Mouse (Mus musculus): Measurements from ENCODE around the gene Casp6. TPM values are rescaled to one million over a fixed set of nuclear protein-coding genes. Genes with fewer than 3 reads are reported as not detected.
A peak's percentile ranks its signal among the peaks of the same experiment; 100 is the strongest.

The Casp6 gene
- polyA plus RNA-seq (2014; fragmentation: Nextera tagmentation; extraction: Ambion mirVana): 20.4 and 24.2 TPM in 2 replicates

DNA sequence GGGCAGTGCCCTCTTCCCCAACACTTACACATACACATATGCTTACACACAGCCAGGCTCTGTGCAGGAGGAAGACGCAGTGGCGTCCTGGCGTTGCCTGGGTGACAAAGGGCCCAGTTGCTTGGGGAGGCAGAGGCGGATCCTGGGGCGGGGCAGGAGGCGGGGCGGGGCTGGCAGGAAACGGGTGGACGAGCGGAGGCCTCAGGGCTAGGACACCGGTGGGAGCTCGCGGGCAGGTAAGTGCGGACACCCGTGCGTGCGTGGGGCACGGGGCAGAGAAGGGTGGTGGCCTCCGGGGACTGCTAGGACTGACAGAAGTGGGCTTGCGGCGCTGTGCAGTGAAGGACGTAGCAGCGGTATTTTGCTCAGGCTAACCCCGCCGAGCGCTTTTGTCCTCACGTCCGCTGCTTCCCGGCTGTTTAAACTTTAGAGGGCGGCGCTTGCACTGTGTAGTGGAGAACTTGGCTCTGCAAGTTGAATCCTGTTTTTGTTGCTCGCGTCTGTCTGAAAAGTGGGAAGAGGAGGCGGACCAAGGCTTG, at the start of gene Casp6:
TSS of gene Casp6 (plus strand) at position 155 of the 539 bp plus-strand sequence.
- Histone ChIP-seq H3K4me3 (ENCODE audit: low read depth, low read length) (peak within 1 kb of the TSS; percentile 47), H3K4me2 (ENCODE audit: low read depth, low read length) (peak within 1 kb of the TSS; percentile 58), H3K27me3 (ENCODE audit: control insufficient read depth, insufficient read depth, low read length) (no peaks in the 10 kb centered on the region), H3K4me1 (ENCODE audit: control insufficient read depth, insufficient read depth, low read length) (no peaks in the 10 kb centered on the region), H3K9me3 (ENCODE audit: control insufficient read depth, low read length) (no peaks in the 10 kb centered on the region), H3K27ac (ENCODE audit: low read depth, low read length) (no peak within 1 kb of the TSS), H3K9ac (replicated peaks; ENCODE audit: low read depth, low read length) (peak within 1 kb of the TSS; percentile 53), H3K36me3 (ENCODE audit: control insufficient read depth, insufficient read depth, low read length) (no peaks in the 10 kb centered on the region)
- peak; percentile 94 for ATAC-seq (ENCODE audit: low read depth)
- WGBS: under 1% methylated on average over 31 of the region's 34 CpGs

DNA sequence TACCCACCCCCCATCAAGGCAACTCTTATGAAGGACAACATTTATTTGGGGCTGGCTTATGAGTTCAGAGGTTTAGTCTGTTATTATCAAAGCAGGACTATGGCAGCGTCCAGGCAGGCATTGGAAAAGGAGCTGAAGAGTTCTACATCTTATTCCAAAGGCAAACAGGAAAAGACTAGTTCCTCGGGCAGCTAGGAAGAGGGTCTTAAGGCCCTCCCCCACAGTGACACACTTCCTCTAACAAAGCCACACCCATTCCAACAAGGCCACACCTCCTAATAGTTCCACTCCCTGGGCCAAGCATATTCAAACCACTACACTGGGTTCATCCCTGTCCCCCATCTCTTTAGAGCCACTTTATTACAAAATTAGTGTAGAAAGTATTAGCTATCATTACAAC, 38.6 kb upstream of the Casp6 start:
- H3K4me1 ChIP-seq (ENCODE audit: control insufficient read depth, insufficient read depth, low read length): no peaks in the 10 kb centered on the region
- H3K4me3 ChIP-seq (ENCODE audit: low read depth, low read length): no peak overlapping the region
- H3K9me3 ChIP-seq (ENCODE audit: control insufficient read depth, low read length): no peaks in the 10 kb centered on the region
- no peak overlapping the region for H3K9ac ChIP-seq (replicated peaks; ENCODE audit: low read depth, low read length)
- no peak for ATAC-seq (ENCODE audit: low read depth)
- H3K4me2 ChIP-seq (ENCODE audit: low read depth, low read length): no peak overlapping the region
- no peak overlapping the region for H3K27ac ChIP-seq (ENCODE audit: low read depth, low read length)
- 80% methylated on average over 2 of the region's 2 CpGs for WGBS
- no peaks in the 10 kb centered on the region for H3K36me3 ChIP-seq (ENCODE audit: control insufficient read depth, insufficient read depth, low read length)
- H3K27me3 ChIP-seq (ENCODE audit: control insufficient read depth, insufficient read depth, low read length): no peaks in the 10 kb centered on the region

DNA sequence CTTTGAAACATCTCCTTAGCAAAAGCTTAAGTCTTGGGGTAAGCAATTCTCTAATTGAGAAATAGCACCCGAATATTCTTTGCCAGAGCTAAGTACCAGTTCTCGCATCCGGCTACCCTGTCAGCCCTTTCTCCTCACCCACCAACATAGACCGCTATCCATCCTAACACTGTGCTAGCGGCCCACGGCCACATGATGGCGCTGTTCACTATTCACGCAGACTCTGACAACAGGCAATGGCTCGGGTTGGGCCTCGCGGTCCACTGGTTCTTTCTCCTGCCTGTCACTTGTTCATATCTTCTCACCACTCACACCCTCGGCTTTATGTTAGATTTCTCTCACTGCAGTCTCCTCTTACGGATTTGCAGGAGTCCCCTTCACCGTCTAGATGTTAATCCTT, 37.5 kb upstream of the Casp6 start:
- Histone ChIP-seq H3K4me3 (ENCODE audit: low read depth, low read length) (no peak overlapping the region), H3K27me3 (ENCODE audit: control insufficient read depth, insufficient read depth, low read length) (no peaks in the 10 kb centered on the region), H3K4me2 (ENCODE audit: low read depth, low read length) (no peak overlapping the region), H3K4me1 (ENCODE audit: control insufficient read depth, insufficient read depth, low read length) (no peaks in the 10 kb centered on the region), H3K36me3 (ENCODE audit: control insufficient read depth, insufficient read depth, low read length) (no peaks in the 10 kb centered on the region), H3K9ac (replicated peaks; ENCODE audit: low read depth, low read length) (no peak overlapping the region), H3K27ac (ENCODE audit: low read depth, low read length) (no peak overlapping the region), H3K9me3 (ENCODE audit: control insufficient read depth, low read length) (no peaks in the 10 kb centered on the region)
- no peak for ATAC-seq (ENCODE audit: low read depth)
- 57% methylated on average over 14 of the region's 14 CpGs for WGBS

DNA sequence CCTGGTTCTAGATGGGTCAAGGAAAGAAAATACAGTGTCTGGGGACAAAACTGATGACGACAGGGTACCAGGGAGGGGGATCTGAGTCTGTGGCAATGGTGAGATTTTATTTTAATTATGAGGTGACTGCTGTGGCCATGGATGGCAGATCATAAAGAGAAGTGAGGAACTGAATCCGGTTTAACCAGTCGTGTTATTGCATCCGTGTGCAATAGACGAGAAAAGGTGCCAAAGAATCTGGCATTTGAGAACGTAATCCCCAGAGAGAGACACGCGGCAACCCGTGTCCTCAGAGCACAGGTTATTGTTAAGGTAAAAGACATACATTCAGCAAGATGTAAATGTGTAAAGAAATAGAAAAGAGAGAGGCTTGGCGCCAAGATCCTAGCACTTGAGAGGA, 23.9 kb upstream of the Casp6 start:
- H3K36me3 ChIP-seq (ENCODE audit: control insufficient read depth, insufficient read depth, low read length): no peaks in the 10 kb centered on the region
- H3K4me2 ChIP-seq (ENCODE audit: low read depth, low read length): no peak overlapping the region
- no peaks in the 10 kb centered on the region for H3K27me3 ChIP-seq (ENCODE audit: control insufficient read depth, insufficient read depth, low read length)
- no peak for ATAC-seq (ENCODE audit: low read depth)
- no peaks in the 10 kb centered on the region for H3K4me1 ChIP-seq (ENCODE audit: control insufficient read depth, insufficient read depth, low read length)
- 92% methylated on average over 10 of the region's 10 CpGs for WGBS
- no peak overlapping the region for H3K27ac ChIP-seq (ENCODE audit: low read depth, low read length)
- H3K9ac ChIP-seq (replicated peaks; ENCODE audit: low read depth, low read length): no peak overlapping the region
- H3K4me3 ChIP-seq (ENCODE audit: low read depth, low read length): no peak overlapping the region
- no peaks in the 10 kb centered on the region for H3K9me3 ChIP-seq (ENCODE audit: control insufficient read depth, low read length)

DNA sequence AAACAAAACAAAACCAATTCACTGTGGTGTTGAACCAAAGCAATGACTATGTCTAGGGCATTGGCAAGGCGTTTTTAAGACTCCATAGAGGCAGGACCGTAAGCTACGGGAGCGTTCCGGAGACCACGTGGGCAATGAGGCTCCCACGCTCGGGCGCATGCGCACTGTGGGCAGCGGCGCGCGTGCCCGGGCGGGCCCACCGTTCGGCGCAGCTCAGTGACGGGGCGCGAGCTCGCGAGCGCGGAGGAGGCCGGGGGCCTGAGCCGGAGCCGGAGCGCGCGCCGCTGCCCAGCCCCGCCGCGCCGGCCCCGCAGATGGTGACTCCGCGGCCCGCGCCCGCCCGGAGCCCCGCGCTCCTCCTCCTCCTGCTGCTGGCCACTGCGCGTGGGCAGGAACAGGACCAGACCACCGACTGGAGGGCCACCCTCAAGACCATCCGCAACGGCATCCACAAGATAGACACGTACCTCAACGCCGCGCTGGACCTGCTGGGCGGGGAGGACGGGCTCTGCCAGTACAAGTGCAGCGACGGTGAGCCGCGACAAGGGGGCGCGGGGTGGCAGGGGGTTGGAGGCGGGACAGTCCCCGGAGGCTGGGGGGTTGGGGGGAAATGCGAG, 22.7 kb upstream of the Casp6 start, which contains the start of gene Pla2g12a:
TSS of gene Pla2g12a (plus strand) at position 202 of the 617 bp plus-strand sequence.
- H3K4me2 ChIP-seq (ENCODE audit: low read depth, low read length): peak within 1 kb of the TSS; percentile 86
- peak within 1 kb of the TSS; percentile 83 for H3K27ac ChIP-seq (ENCODE audit: low read depth, low read length)
- no peaks in the 10 kb centered on the region for H3K9me3 ChIP-seq (ENCODE audit: control insufficient read depth, low read length)
- no peaks in the 10 kb centered on the region for H3K27me3 ChIP-seq (ENCODE audit: control insufficient read depth, insufficient read depth, low read length)
- peak; percentile 94 for ATAC-seq (ENCODE audit: low read depth)
- under 1% methylated on average over 50 of the region's 66 CpGs for WGBS
- H3K4me3 ChIP-seq (ENCODE audit: low read depth, low read length): peak within 1 kb of the TSS; percentile 50
- H3K4me1 ChIP-seq (ENCODE audit: control insufficient read depth, insufficient read depth, low read length): no peaks in the 10 kb centered on the region
- no peaks in the 10 kb centered on the region for H3K36me3 ChIP-seq (ENCODE audit: control insufficient read depth, insufficient read depth, low read length)
- peak within 1 kb of the TSS; percentile 57 for H3K9ac ChIP-seq (replicated peaks; ENCODE audit: low read depth, low read length)

DNA sequence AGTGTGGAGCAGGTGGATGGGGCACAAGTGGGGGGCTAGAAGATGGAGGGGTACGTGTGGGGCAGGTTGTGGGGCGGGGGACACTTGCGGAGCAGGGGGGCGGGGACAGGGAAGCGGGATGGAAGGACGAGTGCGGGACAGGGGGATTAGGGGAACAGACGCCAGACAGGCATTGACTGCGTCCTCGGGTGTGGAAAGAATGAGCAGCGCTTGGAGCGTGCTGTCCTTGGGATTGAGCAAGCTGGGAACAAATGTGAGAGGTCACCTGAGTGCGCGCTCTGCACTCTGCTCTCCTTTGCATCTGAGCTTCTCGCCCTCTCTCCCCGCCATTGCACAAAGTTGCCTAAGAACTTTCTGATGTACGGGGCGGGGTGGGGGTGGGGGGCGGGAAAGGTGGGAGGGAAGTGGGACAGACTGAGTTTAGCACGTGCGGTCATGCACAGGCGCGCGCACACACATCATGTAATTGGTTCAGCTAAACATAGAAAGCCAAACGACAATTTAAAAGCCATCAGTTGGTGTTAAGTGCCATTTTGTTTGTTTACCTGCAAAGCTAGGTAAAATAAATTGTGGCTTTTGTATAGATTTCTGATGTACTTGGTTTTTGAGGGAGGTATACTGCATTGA, 22.0 kb upstream of the Casp6 start:
- ATAC-seq (ENCODE audit: low read depth): peak; percentile 60
- under 1% methylated on average over 24 of the region's 25 CpGs for WGBS
- Histone ChIP-seq H3K27ac (ENCODE audit: low read depth, low read length) (peak overlapping the region; percentile 83; the same call in 1 of the 2 replicates), H3K9ac (replicated peaks; ENCODE audit: low read depth, low read length) (peak overlapping the region; percentile 57), H3K4me3 (ENCODE audit: low read depth, low read length) (peak overlapping the region; percentile 50), H3K36me3 (ENCODE audit: control insufficient read depth, insufficient read depth, low read length) (no peaks in the 10 kb centered on the region), H3K27me3 (ENCODE audit: control insufficient read depth, insufficient read depth, low read length) (no peaks in the 10 kb centered on the region), H3K4me1 (ENCODE audit: control insufficient read depth, insufficient read depth, low read length) (no peaks in the 10 kb centered on the region), H3K9me3 (ENCODE audit: control insufficient read depth, low read length) (no peaks in the 10 kb centered on the region), H3K4me2 (ENCODE audit: low read depth, low read length) (peak overlapping the region; percentile 86)

DNA sequence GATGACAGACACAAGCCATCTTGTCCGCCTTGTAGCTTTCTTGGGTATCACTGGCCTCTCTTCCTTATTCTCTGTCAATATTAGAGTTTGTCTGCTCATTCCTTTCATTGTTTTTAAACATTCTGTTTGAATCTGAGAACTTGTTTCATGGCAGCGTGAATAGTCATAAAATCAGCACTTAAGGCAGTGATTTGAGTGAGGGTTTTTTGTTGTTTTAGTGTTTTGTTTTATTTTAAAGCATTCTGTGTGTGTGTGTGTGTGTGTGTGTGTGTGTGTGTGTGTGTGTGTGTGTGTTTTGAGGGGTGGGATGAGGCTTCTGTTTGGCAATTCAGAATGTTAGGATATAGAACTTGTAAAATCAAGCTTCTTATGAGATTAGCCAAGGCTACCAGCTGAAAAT, 21.3 kb upstream of the Casp6 start:
- Histone ChIP-seq H3K4me2 (ENCODE audit: low read depth, low read length) (peak overlapping the region; percentile 86; the same call in 1 of the 2 replicates), H3K4me3 (ENCODE audit: low read depth, low read length) (no peak overlapping the region)

DNA sequence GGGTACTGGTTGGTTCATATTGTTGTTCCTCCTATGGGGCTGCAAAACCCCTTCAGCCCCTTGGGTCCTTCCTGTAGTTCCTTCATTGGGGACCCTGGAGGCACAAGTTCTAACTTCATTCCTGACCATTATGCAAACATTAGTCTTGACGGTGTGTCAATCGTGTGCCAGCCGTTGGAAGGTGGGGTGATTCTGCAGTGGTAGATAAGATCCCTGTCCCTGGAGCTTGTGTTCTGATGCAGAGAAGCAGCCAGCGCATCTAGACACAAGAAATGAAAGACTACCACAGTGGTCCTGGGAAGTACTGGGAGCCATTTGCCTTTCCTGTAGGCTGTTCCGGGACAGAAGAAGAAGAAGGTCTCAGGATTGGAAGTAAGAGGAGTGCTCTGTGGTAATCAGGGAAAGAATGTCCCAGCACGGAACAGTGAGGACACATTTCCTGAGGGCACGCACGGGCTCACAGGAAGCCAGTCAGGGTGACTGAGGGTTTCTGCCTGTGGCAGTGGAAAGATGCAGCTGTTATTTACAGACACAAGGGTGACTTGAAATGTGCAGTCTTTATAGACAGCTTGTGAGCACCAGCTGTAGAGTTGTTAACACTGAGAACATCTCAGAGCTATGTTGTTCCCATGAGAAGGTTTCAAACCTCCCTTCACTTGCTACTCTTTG, 20.2 kb upstream of the Casp6 start:
- no peak overlapping the region for H3K4me2 ChIP-seq (ENCODE audit: low read depth, low read length)
- no peaks in the 10 kb centered on the region for H3K27me3 ChIP-seq (ENCODE audit: control insufficient read depth, insufficient read depth, low read length)
- no peak overlapping the region for H3K9ac ChIP-seq (replicated peaks; ENCODE audit: low read depth, low read length)
- no peak overlapping the region for H3K27ac ChIP-seq (ENCODE audit: low read depth, low read length)
- H3K36me3 ChIP-seq (ENCODE audit: control insufficient read depth, insufficient read depth, low read length): no peaks in the 10 kb centered on the region
- H3K9me3 ChIP-seq (ENCODE audit: control insufficient read depth, low read length): no peaks in the 10 kb centered on the region
- WGBS: 84% methylated on average over 8 of the region's 8 CpGs
- H3K4me3 ChIP-seq (ENCODE audit: low read depth, low read length): no peak overlapping the region
- H3K4me1 ChIP-seq (ENCODE audit: control insufficient read depth, insufficient read depth, low read length): no peaks in the 10 kb centered on the region
- ATAC-seq (ENCODE audit: low read depth): no peak

More for the DNA sequence above, 21.3 kb upstream of the Casp6 start:
- Histone ChIP-seq H3K27me3 (ENCODE audit: control insufficient read depth, insufficient read depth, low read length) (no peaks in the 10 kb centered on the region), H3K4me1 (ENCODE audit: control insufficient read depth, insufficient read depth, low read length) (no peaks in the 10 kb centered on the region), H3K9me3 (ENCODE audit: control insufficient read depth, low read length) (no peaks in the 10 kb centered on the region), H3K9ac (replicated peaks; ENCODE audit: low read depth, low read length) (no peak overlapping the region), H3K27ac (ENCODE audit: low read depth, low read length) (no peak overlapping the region), H3K36me3 (ENCODE audit: control insufficient read depth, insufficient read depth, low read length) (no peaks in the 10 kb centered on the region)
- no peak for ATAC-seq (ENCODE audit: low read depth)
- WGBS: 83% methylated on average over 2 of the region's 2 CpGs

DNA sequence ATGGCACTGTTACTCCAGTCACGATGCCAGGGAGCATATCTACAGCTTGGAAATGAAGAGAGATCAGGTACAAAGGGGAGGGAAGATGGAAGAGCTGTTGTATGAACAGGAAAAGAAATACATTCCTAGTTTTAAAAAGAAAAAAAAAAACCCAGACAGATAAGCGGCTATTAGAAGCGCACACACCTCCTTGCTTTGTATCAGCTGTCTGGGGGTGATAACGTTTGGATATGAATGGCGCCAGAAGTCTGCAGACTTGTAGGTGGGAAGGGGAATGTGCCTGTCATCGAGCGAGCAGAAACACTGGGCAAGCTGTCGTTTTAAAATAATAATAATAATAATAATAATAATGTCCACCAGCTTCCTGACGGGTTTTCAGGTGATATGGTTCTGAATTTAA, 15.6 kb upstream of the Casp6 start:
- Histone ChIP-seq H3K9me3 (ENCODE audit: control insufficient read depth, low read length) (no peaks in the 10 kb centered on the region), H3K4me2 (ENCODE audit: low read depth, low read length) (no peak overlapping the region), H3K27ac (ENCODE audit: low read depth, low read length) (no peak overlapping the region), H3K4me1 (ENCODE audit: control insufficient read depth, insufficient read depth, low read length) (no peaks in the 10 kb centered on the region), H3K27me3 (ENCODE audit: control insufficient read depth, insufficient read depth, low read length) (no peaks in the 10 kb centered on the region), H3K9ac (replicated peaks; ENCODE audit: low read depth, low read length) (no peak overlapping the region), H3K36me3 (ENCODE audit: control insufficient read depth, insufficient read depth, low read length) (no peaks in the 10 kb centered on the region; the same call in 1 of the 2 replicates), H3K4me3 (ENCODE audit: low read depth, low read length) (no peak overlapping the region)
- whole genome bisulfite sequencing: 94% methylated on average over 9 of the region's 9 CpGs
- no peak for ATAC-seq (ENCODE audit: low read depth)
